Mouse (Mus musculus): ENCODE results near the gene Nkx2-5. TPM values are rescaled to one million over a fixed set of nuclear protein-coding genes. Genes with fewer than 3 reads are reported as not detected.

Nkx2-5 gene
- polyA plus RNA-seq, 1 experiment: 2.2 TPM

DNA sequence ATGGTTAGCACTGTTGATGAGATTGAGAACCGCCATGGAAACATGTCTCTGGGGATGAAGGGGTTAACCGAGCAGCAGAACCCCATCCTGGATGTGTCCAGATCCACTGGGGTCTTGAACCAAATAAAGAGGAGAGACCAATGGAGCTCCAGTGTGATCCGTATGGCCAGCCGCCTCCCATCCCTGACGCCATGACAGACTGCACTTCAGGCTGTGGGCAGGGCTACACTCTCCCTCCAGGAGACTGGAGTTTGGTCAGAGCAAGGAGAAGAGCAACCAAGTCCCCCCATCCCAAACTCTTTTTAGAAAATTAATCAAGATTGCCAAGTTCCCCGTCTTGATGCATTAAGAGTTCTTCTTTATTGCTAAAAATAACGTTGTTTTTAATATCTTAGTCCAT lies 33.1 kb upstream of the Nkx2-5 start:
- H3K79me2 ChIP-seq (ENCODE audit: control insufficient read depth, insufficient read depth): no peaks in the 10 kb centered on the region
- H3K4me3 ChIP-seq (ENCODE audit: insufficient read depth, poor library complexity, severe bottlenecking): no peak overlapping the region
- peaks cover 5% of the 10 kb centered on the region for H3K79me3 ChIP-seq (ENCODE audit: low read depth)
- no peak overlapping the region for H3ac ChIP-seq (ENCODE audit: control insufficient read depth, insufficient read length, low read depth)
- H3K27me3 ChIP-seq (ENCODE audit: control insufficient read depth, insufficient read depth, insufficient read length): no peaks in the 10 kb centered on the region
- no peaks in the 10 kb centered on the region for H3K36me3 ChIP-seq (ENCODE audit: control insufficient read depth, insufficient read depth)
- TF ChIP-seq FOSL1 (IDR thresholded peaks at IDR 0.05; ENCODE audit: insufficient read depth, low read length, poor library complexity, severe bottlenecking) (no peak), CEBPB (IDR thresholded peaks at IDR 0.05; ENCODE audit: low read depth) (no peak), MYOD1 (IDR thresholded peaks at IDR 0.05; ENCODE audit: control insufficient read depth, insufficient read length, low read depth) (no peak), MYOG (IDR thresholded peaks at IDR 0.05; ENCODE audit: control insufficient read depth, extremely low read depth, insufficient read length) (no peak), CTCF (IDR thresholded peaks at IDR 0.05; ENCODE audit: control insufficient read depth, insufficient read depth, insufficient read length) (no peak), USF1 (IDR thresholded peaks at IDR 0.05; ENCODE audit: low read depth) (no peak), MAX (IDR thresholded peaks at IDR 0.05) (no peak)

DNA sequence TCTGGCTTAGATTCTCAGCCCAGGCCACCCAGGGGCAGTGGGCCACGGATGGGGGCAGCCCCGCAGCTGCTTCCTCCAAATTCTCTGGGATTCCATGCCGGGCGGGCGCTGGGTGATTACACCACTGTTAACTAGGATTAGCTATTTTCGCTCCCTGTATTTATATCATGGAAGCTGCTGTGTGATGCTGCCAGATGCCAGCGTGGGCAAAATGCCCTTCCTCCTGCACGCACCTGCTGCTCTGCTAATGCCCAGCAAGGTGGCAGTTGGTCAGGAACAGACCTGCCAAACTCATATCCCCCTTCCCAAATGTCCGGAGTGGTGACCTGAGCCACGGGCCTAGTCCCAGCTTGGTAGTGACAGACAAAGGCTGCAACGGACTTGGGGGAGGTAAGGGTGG lies 29.7 kb upstream of the Nkx2-5 start:
- H3ac ChIP-seq (ENCODE audit: control insufficient read depth, insufficient read length, low read depth): no peak overlapping the region
- peaks cover 5% of the 10 kb centered on the region for H3K79me3 ChIP-seq (ENCODE audit: low read depth)
- H3K36me3 ChIP-seq (ENCODE audit: control insufficient read depth, insufficient read depth): no peaks in the 10 kb centered on the region
- no peaks in the 10 kb centered on the region for H3K79me2 ChIP-seq (ENCODE audit: control insufficient read depth, insufficient read depth)
- no peaks in the 10 kb centered on the region for H3K27me3 ChIP-seq (ENCODE audit: control insufficient read depth, insufficient read depth, insufficient read length)
- TF ChIP-seq MYOG (IDR thresholded peaks at IDR 0.05; ENCODE audit: control insufficient read depth, extremely low read depth, insufficient read length) (no peak), MAX (IDR thresholded peaks at IDR 0.05) (no peak), CTCF (IDR thresholded peaks at IDR 0.05; ENCODE audit: control insufficient read depth, insufficient read depth, insufficient read length) (no peak), USF1 (IDR thresholded peaks at IDR 0.05; ENCODE audit: low read depth) (no peak), MYOD1 (IDR thresholded peaks at IDR 0.05; ENCODE audit: control insufficient read depth, insufficient read length, low read depth) (no peak), FOSL1 (IDR thresholded peaks at IDR 0.05; ENCODE audit: insufficient read depth, low read length, poor library complexity, severe bottlenecking) (no peak), CEBPB (IDR thresholded peaks at IDR 0.05; ENCODE audit: low read depth) (no peak)
- no peak overlapping the region for H3K4me3 ChIP-seq (ENCODE audit: insufficient read depth, poor library complexity, severe bottlenecking)

DNA sequence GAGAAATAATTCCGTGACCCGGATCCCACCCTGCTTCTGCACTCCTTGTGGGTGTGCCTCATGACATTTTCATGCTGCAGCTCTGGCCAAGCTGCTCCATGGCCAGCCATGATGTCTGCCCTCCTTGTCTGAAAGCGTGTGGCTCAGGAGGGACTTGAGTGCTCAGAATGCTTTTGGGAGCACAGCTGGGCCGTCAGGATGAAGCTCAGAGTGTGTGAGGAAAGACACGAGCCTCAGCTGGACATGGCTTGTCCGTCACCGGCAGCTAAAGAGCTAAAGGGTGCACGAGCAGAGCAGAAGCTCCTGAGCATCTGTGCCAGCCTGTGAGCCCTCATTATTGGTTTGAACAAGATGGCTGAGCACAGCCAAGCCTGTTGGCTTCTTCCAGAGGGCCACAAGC lies 28.7 kb upstream of the Nkx2-5 start:
- Histone ChIP-seq H3ac (ENCODE audit: control insufficient read depth, insufficient read length, low read depth) (no peak overlapping the region), H3K36me3 (ENCODE audit: control insufficient read depth, insufficient read depth) (no peaks in the 10 kb centered on the region), H3K27me3 (ENCODE audit: control insufficient read depth, insufficient read depth, insufficient read length) (no peaks in the 10 kb centered on the region), H3K4me3 (ENCODE audit: insufficient read depth, poor library complexity, severe bottlenecking) (no peak overlapping the region), H3K79me2 (ENCODE audit: control insufficient read depth, insufficient read depth) (no peaks in the 10 kb centered on the region), H3K79me3 (ENCODE audit: low read depth) (peaks cover 5% of the 10 kb centered on the region)
- no peak for TF ChIP-seq MAX (IDR thresholded peaks at IDR 0.05)
- no peak for TF ChIP-seq FOSL1 (IDR thresholded peaks at IDR 0.05; ENCODE audit: insufficient read depth, low read length, poor library complexity, severe bottlenecking)
- TF ChIP-seq CTCF (IDR thresholded peaks at IDR 0.05; ENCODE audit: control insufficient read depth, insufficient read depth, insufficient read length): no peak
- no peak for TF ChIP-seq CEBPB (IDR thresholded peaks at IDR 0.05; ENCODE audit: low read depth)
- TF ChIP-seq USF1 (IDR thresholded peaks at IDR 0.05; ENCODE audit: low read depth): no peak
- TF ChIP-seq MYOG (IDR thresholded peaks at IDR 0.05; ENCODE audit: control insufficient read depth, extremely low read depth, insufficient read length): no peak
- no peak for TF ChIP-seq MYOD1 (IDR thresholded peaks at IDR 0.05; ENCODE audit: control insufficient read depth, insufficient read length, low read depth)

DNA sequence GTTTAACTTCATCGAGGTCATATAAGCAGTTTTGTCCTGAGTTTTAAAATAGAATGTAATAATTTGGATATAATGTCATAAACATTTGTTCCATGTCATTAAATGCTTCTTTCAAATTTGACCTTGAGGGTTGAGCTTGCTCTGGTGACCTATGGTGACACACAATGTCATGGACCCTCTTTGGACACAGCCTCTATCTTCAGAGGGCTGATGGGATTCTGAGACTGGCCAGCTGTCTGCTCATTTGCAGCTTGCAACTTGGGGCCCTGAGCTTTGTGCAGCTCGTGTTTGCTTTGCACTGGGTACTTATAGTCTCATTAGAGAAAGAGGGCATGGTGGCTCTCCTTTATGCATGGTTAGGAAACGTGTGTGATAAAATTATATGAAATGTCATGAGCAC lies 28.1 kb upstream of the Nkx2-5 start:
- no peak for TF ChIP-seq USF1 (IDR thresholded peaks at IDR 0.05; ENCODE audit: low read depth)
- no peak for TF ChIP-seq CTCF (IDR thresholded peaks at IDR 0.05; ENCODE audit: control insufficient read depth, insufficient read depth, insufficient read length)
- TF ChIP-seq CEBPB (IDR thresholded peaks at IDR 0.05; ENCODE audit: low read depth): no peak
- no peak for TF ChIP-seq MAX (IDR thresholded peaks at IDR 0.05)
- no peak for TF ChIP-seq MYOG (IDR thresholded peaks at IDR 0.05; ENCODE audit: control insufficient read depth, extremely low read depth, insufficient read length)
- no peak for TF ChIP-seq FOSL1 (IDR thresholded peaks at IDR 0.05; ENCODE audit: insufficient read depth, low read length, poor library complexity, severe bottlenecking)
- no peak for TF ChIP-seq MYOD1 (IDR thresholded peaks at IDR 0.05; ENCODE audit: control insufficient read depth, insufficient read length, low read depth)
- Histone ChIP-seq H3K79me2 (ENCODE audit: control insufficient read depth, insufficient read depth) (no peaks in the 10 kb centered on the region), H3K79me3 (ENCODE audit: low read depth) (peaks cover 5% of the 10 kb centered on the region), H3K4me3 (ENCODE audit: insufficient read depth, poor library complexity, severe bottlenecking) (no peak overlapping the region), H3ac (ENCODE audit: control insufficient read depth, insufficient read length, low read depth) (no peak overlapping the region), H3K36me3 (ENCODE audit: control insufficient read depth, insufficient read depth) (no peaks in the 10 kb centered on the region), H3K27me3 (ENCODE audit: control insufficient read depth, insufficient read depth, insufficient read length) (no peaks in the 10 kb centered on the region)

DNA sequence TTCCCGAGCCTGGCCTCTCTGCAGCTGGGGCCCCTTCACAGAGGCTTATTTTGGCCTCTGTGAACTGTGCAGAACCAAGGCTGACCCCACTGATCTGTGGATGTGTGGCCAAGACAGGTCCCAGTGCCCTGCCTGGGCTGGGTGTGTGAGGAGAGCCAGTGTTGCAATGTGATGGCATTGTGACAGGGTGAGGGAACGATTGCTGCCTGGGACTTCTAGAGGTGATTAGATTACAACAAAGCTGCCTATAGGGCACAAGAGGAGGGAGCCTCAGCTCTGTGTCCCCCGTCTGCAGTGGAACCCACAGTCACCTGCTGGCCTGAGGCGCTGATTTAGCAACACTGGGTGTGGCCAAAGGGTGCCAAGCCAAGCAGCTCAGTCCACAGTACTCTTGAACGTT lies 23.9 kb upstream of the Nkx2-5 start:
- no peaks in the 10 kb centered on the region for H3K79me3 ChIP-seq (ENCODE audit: low read depth)
- no peak overlapping the region for H3ac ChIP-seq (ENCODE audit: control insufficient read depth, insufficient read length, low read depth)
- H3K36me3 ChIP-seq (ENCODE audit: control insufficient read depth, insufficient read depth): no peaks in the 10 kb centered on the region
- peaks cover 10% of the 10 kb centered on the region for H3K27me3 ChIP-seq (ENCODE audit: control insufficient read depth, insufficient read depth, insufficient read length)
- H3K4me3 ChIP-seq (ENCODE audit: insufficient read depth, poor library complexity, severe bottlenecking): no peak overlapping the region
- TF ChIP-seq MAX (IDR thresholded peaks at IDR 0.05): no peak
- TF ChIP-seq CTCF (IDR thresholded peaks at IDR 0.05; ENCODE audit: control insufficient read depth, insufficient read depth, insufficient read length): no peak
- TF ChIP-seq USF1 (IDR thresholded peaks at IDR 0.05; ENCODE audit: low read depth): no peak
- TF ChIP-seq CEBPB (IDR thresholded peaks at IDR 0.05; ENCODE audit: low read depth): no peak
- H3K79me2 ChIP-seq (ENCODE audit: control insufficient read depth, insufficient read depth): no peaks in the 10 kb centered on the region

DNA sequence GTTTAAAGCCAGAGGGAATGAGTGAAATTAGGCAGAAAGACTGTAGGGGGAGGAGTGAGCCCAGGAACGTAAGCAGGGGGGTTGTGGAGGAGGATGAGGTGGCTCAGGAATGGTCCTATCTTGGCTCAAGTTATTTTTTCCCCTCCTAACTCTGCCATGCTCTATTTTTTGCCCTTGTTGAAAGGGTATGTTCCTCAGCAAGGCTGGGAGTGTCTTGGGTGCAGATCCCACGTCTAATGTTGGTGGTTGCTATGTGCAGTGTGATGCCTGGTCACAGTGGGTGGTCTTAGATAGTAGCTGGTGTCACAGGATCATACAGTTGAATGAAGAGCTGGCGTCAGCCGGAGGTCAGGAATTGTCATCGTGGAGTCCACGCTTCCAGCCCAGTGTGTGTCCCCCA lies 20.3 kb upstream of the Nkx2-5 start:
- H3K4me3 ChIP-seq (ENCODE audit: insufficient read depth, poor library complexity, severe bottlenecking): no peak overlapping the region
- H3ac ChIP-seq (ENCODE audit: control insufficient read depth, insufficient read length, low read depth): no peak overlapping the region
- no peaks in the 10 kb centered on the region for H3K79me3 ChIP-seq (ENCODE audit: low read depth)
- no peak for TF ChIP-seq FOSL1 (IDR thresholded peaks at IDR 0.05; ENCODE audit: insufficient read depth, low read length, poor library complexity, severe bottlenecking)
- TF ChIP-seq CTCF (IDR thresholded peaks at IDR 0.05; ENCODE audit: control insufficient read depth, insufficient read depth, insufficient read length): no peak
- TF ChIP-seq MYOD1 (IDR thresholded peaks at IDR 0.05; ENCODE audit: control insufficient read depth, insufficient read length, low read depth): no peak
- no peak for TF ChIP-seq MAX (IDR thresholded peaks at IDR 0.05)
- H3K27me3 ChIP-seq (ENCODE audit: control insufficient read depth, insufficient read depth, insufficient read length): peaks cover 10% of the 10 kb centered on the region
- no peaks in the 10 kb centered on the region for H3K79me2 ChIP-seq (ENCODE audit: control insufficient read depth, insufficient read depth)
- no peaks in the 10 kb centered on the region for H3K36me3 ChIP-seq (ENCODE audit: control insufficient read depth, insufficient read depth)

All from C2C12 (cell line).